Mouse (Mus musculus): ENCODE results near the gene Prrt1. TPM values are rescaled to one million over a fixed set of nuclear protein-coding genes. Genes with fewer than 3 reads are reported as not detected.

The Prrt1 gene
- total RNA-seq, 2 experiments from 2014 or later = 231 to 238 TPM

- DNase-seq (ENCODE audit: low spot score in 2 of 2) = no peak
These were observed 31.7 kb upstream of the Prrt1 start, which contains the start of gene Ager for GRCm38 (mm10) chr17:34597566-34598095. Gene Ager (plus strand): TSS chr17:34597862.

- no peak for DNase-seq (ENCODE audit: low spot score in 2 of 2)
These were observed 29.4 kb upstream of the Prrt1 start for GRCm38 (mm10) chr17:34599891-34600290.

- DNase-seq (ENCODE audit: low spot score in 2 of 2) = no peak
These were observed 27.5 kb upstream of the Prrt1 start for GRCm38 (mm10) chr17:34601796-34602195.

DNA sequence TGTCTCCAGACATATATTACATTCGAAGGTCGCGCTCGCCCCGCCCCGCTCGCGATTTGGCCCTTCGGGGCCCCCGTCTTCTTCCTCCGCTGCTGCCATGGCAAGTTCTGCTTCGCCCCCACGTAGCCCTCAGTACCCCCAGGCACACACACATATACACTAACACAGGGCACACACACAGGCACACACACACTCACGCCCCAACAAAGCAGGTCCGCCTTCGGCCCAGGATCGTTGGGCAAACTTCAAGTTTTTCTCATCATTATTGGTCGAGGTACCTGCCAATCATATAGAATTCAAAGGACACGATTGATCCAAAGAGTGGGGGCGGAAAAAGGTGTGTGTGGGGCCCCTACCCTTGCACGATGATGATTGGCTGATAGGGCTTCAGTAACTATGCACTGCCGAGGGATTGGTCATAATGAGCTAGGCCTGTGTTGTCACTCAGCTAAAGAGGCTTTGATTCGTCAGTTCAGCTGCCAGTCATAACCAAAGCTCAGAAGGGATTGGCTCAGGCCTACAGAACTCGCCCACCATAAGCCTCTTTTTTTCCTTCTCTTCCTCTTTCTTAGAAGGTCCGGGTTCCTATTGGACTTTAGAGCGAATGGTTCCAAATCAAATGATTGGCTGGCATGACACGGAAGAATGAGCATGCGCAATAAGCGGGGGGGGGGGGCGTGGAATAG is 25.8 kb upstream of the Prrt1 start, which contains the start of gene Rnf5:
Gene Rnf5, minus strand, starts transcription at position 316 of the 686 bp plus-strand sequence.
- peak; percentile 99 for DNase-seq (ENCODE audit: low spot score in 2 of 2)

DNA sequence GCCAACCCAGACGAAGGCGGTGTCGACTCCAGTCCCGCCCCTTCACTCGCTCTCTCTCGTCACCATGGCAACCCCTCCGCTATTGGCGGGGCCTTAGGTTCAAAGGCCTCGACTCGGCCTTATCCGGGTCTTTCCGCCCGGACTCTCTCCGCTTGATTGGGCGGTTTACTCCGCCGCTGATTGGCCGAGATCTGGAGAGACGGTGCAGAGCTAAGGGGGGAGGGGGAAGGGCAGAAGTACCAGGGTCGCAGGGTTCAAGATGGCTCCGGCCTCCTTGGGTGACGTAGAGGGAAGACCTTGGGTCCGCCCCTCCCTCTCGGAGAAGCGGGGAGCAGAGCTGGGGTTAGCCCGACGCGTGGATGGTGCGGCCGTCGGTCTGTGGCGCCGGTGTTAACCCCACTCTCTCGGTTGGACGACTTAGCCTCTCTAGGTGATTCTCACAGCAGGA is 25.2 kb upstream of the Prrt1 start, which contains the start of gene Agpat1:
Gene Agpat1, plus strand, starts transcription at position 202 of the 448 bp plus-strand sequence.
- DNase-seq (ENCODE audit: low spot score in 2 of 2) = peak; percentile 96 to 97

DNA sequence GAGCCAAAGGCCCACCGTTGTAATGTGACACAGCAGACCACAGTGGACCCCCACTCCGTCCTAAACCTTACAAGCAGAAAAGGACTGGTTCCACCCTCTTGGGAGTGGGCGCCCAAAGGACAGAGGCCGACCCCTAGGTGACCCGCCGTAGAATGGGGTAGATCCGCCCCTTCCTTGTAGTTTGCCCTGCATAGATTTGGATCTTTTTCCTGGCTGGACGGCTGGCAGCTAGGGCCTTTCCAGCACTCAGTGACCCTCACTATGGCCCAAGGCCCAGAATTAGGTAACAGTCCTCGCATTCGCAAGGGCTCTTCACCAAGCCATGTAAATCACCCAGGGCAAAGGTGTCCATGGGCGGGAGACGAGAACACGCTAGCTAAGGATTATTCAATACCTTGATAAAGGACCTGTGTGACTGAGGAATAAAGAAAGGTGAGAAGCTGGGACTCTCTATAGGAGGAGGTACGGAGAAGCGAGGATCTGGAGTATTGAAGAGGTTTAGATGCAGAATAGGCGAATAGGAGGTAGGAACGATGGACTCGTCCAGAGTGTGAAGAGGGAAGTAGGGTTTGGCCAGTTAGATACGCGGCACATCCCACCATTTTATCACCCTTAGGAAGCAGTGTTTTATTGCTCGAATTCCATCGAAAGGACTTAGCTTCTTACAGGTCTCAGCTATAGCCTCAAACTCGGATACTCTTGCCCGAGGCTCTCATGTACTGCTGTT is 24.7 kb upstream of the Prrt1 start:
- no peak for DNase-seq (ENCODE audit: low spot score in 2 of 2)

GRCm38 (mm10) chr17:34605609-34606008 is 23.7 kb upstream of the Prrt1 start:
- DNase-seq (ENCODE audit: low spot score in 2 of 2) = peak; percentile 99

- peak in 1 of 2 experiments; percentile 51 for DNase-seq (ENCODE audit: low spot score in 2 of 2)
These were observed 22.9 kb upstream of the Prrt1 start for GRCm38 (mm10) chr17:34606186-34607039.

GRCm38 (mm10) chr17:34607997-34608396 is 21.3 kb upstream of the Prrt1 start:
- no peak for DNase-seq (ENCODE audit: low spot score in 2 of 2)

DNA sequence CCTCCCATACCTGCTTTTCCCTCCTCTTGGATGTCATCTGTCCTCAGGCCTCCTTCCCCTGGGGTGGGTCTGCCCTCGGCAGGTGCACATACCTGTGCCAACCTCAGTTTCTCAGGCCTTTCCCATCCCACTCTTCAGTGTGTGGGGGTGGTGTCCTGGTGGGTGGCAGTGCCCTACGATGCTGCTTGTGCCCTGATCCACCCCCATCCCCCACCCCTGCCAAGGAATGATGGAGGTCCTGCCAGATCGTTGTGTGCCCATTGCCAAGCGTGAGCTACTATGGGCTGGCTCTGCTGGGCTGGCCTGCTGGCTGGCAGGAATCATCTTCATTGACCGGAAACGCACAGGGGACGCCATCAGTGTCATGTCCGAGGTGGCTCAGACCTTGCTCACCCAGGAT is 18.3 kb upstream of the Prrt1 start:
- DNase-seq (ENCODE audit: low spot score in 2 of 2) = no peak

GRCm38 (mm10) chr17:34613054-34613645 is 16.2 kb upstream of the Prrt1 start:
- no peak for DNase-seq (ENCODE audit: low spot score in 2 of 2)

GRCm38 (mm10) chr17:34613830-34614229 is 15.5 kb upstream of the Prrt1 start:
- no peak for DNase-seq (ENCODE audit: low spot score in 2 of 2)

DNA sequence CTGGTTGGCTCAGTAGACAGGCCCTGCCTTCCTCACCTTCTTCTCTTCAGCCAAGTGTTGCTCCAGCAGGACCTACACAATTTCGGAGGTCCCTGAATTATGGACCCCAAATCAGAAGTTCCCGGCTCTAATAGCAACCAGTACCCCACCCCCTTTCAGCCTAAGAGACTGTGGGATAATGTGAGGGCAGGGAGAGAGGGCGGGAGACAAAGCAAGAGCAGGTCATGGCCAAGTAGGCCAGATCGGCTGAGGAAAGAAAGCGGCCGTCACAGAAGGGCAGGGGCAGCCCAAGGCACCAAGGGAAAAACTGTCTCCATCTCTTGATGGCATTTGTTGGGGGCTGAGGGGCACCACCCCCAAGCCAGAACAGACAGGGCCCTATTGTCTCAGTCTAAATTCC is 13.5 kb upstream of the Prrt1 start, which contains the start of gene Egfl8:
Gene Egfl8, minus strand, starts transcription at position 101 of the 400 bp plus-strand sequence.
- DNase-seq (ENCODE audit: low spot score in 2 of 2) = no peak

GRCm38 (mm10) chr17:34618999-34619398 is 10.3 kb upstream of the Prrt1 start:
- DNase-seq (ENCODE audit: low spot score in 2 of 2) = peak; percentile 57 to 71

- DNase-seq (ENCODE audit: low spot score in 2 of 2) = no peak
These were observed 8.3 kb upstream of the Prrt1 start for GRCm38 (mm10) chr17:34621006-34621405.

GRCm38 (mm10) chr17:34623161-34623560 is 6.2 kb upstream of the Prrt1 start:
- no peak for DNase-seq (ENCODE audit: low spot score in 2 of 2)

- no peak for DNase-seq (ENCODE audit: low spot score in 2 of 2)
These were observed 4.4 kb upstream of the Prrt1 start for GRCm38 (mm10) chr17:34624981-34625380.

GRCm38 (mm10) chr17:34626062-34626772 is 3.1 kb upstream of the Prrt1 start:
- DNase-seq (ENCODE audit: low spot score in 2 of 2) = no peak

DNA sequence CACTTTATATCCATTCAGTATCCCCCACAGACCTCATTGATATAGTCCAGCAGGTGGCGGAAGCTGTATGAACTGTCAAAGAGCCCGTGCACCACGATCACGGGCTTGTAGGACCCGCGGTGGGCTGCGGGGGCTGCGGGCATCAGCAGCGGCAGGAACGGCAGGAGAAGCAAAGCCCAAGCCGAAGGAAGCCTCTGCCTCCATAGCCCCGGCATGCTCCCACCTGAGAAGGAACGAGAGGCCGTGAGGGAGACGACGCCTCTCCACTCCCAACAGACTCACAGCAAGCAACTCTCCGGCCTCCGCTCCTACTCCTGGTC is 2.6 kb upstream of the Prrt1 start:
- peak in 1 of 2 experiments; percentile 56 for DNase-seq (ENCODE audit: low spot score in 2 of 2)

All from layer of hippocampus, postnatal 10 days (tissue).